Mouse (Mus musculus) layer of hippocampus, adult 11-12 months (tissue): ENCODE measurements around the gene Tmem198.

Experiments
- DNase-seq: peaks from one replicate; pipeline ENCODE4 v3.0.0; 2022; ENCODE audit warnings: low spot score

Tmem198 gene

DNA sequence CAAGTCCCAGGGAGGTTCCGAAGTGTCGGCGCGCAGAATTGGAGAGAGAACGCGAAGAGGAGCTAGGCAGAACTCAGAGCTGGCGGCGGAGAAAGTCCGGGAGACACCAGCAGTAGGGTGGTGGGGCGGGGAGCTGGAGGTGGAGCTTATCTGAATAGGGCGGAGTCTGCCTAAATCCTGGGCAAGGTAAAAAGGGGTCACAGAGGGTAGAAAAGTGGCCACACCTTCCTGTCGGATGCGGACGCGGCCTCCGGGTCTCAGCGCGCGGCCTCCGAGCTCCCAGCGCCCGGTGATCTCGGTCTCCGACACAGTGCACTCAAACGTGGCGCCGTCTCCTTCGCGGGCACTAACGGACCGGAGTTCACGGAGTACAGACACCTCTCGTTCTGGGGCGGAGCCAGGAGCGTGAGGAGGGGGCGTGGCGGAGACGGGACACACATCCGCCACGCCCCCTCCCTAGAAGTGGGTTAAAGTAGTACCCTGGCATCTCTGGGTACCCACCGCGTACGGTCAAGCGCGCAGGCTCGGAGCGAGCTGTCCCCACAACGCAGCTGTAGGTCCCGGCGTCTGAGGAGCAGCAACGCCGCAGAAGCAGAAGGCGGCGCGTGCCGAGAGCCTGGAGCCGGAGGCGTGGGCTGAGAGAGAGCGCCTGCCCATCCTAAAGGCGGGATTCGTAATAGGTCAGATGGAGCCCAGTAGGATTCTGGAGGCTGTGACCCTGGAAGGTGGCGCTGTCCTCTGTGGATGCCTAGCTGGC, 8.3 kb downstream of the Tmem198 start:
- peak; percentile 52 for DNase-seq

DNA sequence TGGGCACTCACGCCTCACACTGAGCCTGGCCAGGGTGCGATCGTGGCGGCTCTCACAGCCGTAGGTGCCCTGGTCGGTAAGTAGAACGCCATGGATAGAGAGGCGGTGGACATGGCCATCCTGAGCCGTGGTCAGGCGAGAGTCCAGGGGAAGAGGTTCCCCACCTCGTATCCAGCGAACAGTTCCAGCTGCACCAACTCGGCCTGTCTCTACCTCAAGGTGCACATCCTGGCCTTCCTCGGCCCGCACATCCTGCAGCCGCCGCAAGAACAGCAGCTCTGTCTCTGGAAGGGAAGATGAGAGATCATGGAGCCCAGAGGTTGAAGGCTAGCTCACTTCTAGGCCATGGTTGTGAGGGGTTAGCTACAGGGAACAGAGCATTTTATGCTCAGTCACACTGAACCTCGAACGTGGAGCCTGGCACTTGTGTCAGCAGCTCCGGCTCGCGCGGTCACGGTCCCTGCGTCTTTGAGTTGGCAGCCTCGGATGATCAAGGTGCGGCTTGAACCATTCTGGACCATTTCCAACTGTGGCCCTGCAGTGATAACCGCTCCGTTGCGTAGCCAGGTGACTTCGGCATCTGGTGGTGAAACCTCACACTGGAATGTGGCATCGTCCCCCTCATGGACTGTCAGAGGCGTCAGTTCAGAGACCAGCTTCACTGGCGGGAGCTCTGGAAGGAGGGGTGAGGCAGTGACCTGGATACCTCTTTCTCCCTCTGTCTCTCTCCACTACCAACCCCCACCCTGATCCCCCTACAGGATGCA, 11.6 kb downstream of the Tmem198 start:
- no peak for DNase-seq

DNA sequence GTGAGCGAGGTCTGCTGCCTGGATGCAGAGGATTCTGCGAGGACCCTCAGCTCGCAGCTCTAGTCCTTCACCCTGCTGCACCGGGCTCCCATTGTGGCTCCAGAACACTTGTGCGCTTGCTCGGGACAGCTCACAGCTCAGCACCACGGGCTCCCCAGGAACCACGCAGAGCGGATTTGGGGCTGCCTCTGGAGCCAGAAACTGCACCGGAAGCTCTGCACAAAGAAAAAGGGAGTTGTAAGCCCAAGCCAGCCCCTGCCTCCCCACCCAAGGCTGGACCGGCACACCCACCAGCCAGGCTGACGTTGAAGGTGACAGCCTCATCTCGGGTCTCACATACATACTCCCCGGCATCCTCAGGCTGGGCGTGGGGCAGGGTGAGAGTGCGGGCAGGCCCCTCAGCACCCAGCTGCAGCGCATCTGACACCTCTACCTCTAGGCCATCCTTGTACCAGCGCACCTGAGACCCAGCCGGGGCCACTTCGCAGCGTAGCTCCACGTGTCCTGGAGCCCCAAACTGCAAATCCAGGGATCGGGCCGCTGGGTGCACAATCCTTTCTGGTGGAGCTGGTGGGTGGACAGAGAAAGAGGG, 13.3 kb downstream of the Tmem198 start:
- no peak for DNase-seq

DNA sequence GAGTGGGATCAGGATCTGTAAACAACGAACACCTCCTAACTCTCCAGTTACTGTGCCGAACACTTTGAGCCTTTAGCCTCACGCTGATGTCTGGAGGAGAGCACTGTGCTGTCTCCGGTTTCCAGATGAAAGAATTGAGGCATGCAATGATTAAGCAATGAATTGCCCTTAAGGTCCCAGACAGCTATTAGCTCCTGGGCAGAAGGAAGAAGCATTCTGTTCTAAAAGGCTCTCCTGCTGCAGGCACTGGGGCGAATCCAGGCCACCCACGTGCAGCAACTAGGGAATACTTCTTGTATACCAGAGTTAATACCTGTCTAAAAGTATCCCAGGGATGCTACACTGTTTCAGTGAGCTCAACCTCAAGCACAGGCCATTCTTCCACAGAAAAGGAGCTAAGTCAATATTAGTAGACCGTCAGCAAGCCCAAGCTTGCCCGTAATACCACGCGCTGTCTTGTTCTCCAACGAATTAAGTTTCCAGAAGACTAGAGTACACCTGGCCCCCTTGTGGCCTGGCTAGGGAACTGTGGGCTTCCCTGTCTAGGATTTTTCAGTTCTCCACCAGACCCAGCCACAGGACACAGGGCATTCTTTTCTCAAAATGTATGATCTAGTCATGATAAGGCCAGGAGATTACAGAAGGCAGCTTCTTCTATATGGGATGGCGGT, 15.7 kb downstream of the Tmem198 start:
- no peak for DNase-seq

DNA sequence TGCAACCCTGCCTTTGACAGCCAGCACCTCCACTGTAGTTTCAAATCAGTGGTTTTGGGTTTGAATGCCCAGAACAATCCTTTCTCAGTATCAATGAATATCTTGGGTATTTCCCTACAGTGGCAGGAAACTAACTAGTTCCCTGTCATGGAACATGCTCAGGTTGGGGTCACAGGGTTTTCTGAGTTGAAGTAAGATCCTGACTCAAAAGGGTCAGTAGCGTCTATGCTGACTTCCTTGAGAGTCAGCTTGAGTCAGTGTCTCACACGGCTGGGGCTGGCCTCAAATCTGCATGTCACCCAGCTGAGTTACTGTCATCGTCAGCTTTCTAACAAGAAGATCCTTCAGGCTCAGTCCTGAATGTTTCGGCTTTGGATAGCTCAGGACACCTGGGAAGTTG, 19.6 kb downstream of the Tmem198 start:
- DNase-seq = no peak

DNA sequence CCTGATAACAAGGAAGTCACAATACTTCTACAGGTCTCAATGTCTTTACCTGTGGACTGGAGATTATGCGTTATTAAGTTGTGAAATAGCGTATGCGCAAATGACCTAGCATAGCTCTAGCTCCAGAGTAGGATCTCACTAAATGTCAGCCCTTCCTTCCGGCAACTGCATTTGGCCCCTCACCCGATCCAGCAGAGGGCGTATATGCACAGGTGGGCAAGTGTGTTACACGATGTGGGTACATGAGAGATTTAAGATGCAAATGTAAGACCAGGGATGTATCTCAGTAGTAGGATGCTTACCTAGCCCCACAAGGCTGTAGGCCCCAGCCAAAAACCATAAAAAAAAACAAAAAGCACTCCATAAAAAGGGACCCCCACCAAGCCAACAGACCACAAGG, 20.1 kb downstream of the Tmem198 start:
- DNase-seq = no peak

DNA sequence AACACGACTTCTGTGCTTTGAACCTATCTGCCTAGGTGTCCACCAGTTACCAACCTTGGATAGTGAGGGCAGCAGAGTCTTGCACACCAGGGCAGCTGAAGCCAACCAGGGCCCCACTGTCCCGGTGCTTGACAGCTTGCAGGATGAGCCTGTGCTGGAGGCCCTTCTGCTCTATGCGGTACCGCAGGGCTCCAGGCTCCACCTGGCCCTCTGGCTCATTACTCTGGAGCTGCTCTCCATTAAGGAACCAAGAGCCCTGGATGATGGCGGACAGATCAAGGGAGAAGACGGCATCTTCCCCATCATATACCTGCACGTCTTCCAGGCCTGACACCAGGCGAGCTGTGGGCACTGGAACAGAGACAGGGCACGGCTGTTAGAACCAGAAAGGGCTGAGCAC, 22.6 kb downstream of the Tmem198 start:
- no peak for DNase-seq

DNA sequence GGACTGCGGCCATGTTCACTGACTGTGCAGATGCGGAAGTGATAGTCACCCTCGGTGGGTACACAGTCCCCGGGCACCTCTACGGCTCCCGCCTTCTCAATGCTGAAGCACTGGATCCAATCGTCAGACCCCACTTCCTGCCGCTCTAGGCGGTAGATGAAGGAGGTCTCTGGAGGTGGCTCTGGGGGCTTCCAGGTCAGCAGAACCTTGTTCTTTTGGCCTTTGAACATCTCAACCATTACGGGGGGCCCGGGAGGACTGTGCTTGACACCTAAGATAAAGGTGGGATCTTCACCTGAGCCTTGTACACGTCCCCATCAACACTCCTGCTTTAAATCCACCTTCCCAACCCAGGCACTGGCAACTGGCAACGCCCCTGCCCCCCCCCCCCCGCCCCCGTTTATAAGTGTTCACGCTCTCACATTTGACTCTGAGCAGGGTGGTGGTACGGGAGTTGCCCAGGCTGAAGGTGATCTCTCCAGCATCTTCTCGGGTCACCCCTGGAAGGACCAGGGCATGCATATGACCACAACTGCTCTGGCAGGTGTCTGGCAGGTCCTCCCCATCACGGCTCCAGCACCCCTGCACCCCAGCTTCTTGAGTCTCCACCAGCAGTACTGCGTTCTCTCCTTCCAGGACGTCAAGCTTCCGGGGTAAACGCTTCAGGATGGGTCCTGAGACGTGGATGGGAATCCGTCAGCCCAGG, 23.8 kb downstream of the Tmem198 start:
- no peak for DNase-seq

DNA sequence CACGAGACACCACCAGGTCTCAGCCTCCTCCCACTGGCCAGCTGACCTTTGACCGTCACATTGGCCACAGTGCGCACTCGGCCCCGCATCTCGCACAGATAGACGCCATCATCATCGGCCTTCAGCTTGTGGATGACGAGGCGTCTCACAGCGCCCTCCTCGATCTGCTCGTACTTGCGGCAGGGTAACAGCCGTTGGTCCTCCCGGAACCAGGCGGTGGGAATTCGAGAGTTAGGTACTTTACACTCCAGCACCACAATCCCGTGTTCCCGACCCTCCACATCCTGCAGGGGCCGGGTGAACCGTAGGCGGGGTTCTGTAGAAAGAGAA, 24.3 kb downstream of the Tmem198 start:
- DNase-seq = no peak

DNA sequence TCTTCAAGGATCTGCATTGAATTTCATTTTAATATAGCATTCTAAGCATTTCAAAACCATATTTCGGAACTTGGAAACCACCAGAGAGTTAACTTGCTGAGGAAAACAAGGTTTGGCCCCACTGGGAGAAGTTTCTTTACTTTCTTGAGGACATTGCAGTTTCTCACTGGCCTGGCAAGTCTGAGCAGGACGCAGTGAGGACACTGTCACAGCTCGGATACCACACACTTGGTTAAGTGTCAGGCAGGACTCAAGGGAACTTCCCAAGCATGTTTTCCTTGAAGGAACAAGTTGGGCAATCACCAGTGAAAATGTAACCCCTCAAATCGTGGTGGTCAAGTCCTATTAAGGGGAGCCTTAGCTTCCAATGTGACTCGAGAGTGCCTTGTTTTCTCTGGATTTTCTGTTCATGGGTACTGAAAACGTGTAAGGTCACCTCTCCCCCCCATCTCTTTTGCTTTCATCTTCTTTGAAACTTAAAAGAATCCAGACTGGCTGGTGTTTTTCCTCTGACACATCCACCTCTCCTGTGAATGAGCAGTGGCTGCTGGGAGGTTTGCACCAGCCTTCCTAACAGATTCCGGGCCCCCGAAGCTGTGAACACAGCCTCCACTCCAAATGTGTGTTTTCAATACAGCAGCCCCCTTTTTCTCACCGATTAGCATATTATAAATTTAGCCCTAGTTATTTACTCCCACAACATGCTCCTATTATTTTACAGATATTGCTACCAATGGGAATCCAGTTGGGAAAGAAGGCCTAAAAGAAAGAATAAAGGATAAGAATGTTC, 25.1 kb downstream of the Tmem198 start:
- DNase-seq = peak; percentile 59

DNA sequence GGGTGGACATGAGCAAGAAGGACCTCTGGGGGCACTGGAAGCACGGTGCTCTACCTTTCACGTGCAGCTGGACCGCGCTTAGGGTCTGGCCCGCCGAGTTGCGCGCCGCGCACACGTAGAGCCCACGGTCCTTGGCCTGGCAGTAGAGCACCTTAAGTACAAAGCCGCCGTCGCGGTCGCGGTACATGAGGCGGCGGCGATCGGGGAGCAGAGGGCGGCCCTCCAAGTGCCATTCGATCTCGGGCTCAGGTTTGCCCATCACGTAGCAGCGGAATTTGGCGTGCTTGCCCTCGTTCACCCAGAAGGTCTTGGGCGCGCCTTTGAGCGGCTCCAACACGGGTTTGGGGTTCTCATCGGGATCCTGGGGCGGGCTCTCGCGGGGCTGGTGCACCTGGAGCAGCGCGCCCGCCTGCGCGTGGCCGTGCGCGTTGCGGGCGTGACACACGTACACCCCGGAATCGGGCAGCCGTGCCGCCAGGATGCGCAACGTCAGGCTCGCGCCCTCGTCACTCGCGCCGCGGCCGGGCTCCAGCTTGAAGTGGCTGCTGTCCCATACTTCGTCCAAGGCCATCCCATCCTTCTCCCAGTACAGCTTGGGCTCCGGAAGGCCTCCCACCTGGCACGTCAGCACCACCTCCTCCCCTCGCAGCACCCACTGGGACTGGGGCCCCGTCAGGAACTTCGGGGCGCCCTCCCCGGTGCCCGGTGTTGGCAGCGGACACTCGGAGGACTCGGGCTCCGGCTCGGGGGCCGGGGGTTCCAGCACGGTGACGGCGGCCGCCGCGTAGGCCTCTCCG, 26.0 kb downstream of the Tmem198 start:
- DNase-seq = peak; percentile 74

DNA sequence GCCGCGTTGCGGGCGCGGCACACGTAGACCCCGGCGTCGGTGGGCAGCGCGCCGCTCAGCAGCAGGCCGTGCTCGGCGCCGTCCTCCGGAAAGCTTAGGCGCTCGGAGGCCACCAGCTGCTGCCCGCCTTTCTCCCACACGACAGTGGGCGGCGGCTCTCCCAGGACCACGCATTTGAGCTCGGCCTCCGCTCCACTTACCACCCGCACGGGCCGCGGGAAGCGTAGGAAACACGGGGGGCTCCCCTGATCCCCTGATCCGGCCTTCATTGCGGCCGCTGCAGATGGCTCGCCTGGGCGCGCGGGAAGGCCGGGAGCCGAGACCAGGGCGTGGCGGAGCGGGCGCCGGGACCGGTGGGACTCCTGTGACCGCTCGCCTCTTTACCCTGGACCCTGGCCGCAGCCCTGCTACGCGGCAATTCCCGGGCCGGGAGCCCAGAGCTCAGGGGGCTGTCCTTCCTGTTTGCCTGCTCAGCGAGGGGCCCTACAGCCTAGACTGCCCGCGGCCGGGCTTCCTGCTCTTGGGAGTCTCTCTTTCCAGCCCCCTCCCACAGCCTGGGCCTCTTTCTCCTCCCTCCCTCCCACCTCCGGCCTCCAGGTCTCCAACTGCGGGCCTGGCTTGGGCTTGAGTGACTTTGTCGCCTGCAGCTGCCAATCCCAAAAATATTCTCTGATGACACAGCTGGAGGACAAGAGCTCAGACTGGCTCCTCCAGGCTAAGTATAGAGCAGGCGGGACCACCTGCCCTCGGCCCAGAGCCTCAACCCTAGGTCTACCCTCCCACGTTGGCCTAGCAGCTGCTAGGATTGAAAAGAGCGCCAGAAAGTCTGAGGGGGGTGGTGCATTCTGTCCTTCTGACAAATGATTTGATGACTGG, 26.9 kb downstream of the Tmem198 start, which contains the start of gene Obsl1:
Obsl1 (minus strand) TSS at position 497 of the 876 bp plus-strand sequence.
- DNase-seq = no peak

DNA sequence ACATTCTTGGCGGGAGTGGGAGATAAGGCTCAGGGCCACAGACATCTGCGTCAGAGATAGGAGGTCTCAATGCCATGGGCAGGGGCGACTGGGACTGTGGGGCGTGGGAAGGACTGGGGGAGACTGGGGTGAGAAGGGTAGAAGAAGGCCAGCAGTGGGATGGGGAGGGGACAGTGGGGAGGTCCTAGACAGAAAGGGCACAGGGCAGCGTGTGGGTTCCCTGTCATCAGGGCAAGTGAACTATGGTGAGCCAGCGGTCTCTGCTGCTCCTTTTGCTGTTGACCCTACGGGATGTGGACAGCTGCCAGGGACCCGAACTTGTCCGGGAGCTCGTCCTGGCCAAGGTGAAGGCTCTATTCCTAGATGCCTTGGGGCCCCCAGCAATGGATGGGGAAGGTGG, 27.7 kb downstream of the Tmem198 start, which contains the start of gene Inha:
Inha (plus strand) TSS at position 72 of the 400 bp plus-strand sequence.
- DNase-seq = no peak

DNA sequence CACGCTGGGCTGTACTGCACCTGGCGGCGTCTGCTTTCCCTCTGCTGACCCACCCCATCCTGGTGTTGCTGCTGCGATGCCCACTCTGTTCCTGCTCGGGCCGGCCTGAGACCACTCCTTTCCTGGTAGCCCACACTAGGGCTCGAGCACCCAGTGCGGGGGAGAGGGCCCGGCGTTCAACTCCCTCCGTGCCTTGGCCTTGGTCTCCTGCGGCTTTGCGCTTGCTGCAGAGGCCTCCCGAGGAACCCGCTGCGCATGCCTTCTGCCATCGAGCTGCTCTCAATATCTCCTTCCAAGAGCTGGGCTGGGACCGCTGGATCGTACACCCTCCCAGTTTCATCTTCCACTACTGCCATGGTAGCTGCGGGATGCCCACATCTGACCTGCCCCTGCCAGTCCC, 30.3 kb downstream of the Tmem198 start:
- no peak for DNase-seq

DNA sequence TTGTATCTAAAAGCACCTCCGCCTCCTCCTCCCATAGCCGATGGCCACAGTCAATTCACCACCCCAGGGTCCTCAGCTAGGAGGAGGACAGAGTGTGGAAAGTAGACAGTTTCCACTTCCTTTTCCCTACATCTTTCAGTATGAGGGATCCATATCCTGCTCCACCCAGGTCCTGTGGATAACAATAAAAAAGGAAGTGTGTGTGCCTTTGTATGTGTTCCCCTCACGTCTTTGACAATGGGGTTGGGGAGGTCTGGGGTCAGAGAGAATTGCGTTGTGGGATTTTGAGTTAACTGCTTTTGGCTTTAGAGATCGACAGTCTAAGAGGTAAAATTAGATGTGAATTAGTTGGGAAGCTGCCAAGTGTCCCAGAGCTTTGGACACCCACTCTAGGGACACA, 30.8 kb downstream of the Tmem198 start:
- DNase-seq = no peak

DNA sequence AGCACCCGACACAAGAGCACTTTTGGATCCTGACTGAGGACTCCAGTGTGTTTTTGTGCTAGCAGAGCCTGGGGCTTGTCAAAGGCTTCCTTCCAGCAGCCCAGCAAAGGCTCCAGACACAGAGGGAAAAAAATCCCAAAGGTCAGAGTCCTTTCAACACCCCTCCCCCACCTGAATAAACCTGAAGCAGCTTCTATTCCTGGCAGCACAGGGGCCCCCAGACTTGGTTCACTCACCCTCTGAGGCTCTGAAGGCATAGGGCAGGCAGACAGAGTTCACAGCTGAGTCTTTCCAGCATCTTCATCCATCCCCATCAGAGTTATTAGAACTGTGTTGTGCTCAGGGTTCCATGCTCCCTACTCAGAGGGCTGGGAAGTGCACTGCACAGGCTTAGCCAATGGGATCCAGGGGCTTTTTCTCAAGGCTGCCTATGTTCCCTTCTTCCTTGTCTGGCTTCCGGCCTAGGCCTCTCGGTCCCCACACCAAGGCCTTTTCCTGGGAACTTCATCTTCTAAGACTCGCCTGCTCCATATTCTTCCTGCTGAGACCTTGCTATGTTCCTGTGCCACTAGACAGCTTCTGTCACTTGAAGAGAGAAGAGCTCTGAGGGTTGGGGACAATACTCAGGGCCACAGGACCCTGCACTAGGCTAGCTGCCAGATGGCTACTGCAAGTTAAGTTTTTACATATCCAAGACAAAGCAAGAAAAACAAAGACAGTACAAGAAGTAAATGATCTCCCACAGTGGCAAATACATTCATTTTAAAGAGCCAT, 32.3 kb downstream of the Tmem198 start:
- DNase-seq = no peak

DNA sequence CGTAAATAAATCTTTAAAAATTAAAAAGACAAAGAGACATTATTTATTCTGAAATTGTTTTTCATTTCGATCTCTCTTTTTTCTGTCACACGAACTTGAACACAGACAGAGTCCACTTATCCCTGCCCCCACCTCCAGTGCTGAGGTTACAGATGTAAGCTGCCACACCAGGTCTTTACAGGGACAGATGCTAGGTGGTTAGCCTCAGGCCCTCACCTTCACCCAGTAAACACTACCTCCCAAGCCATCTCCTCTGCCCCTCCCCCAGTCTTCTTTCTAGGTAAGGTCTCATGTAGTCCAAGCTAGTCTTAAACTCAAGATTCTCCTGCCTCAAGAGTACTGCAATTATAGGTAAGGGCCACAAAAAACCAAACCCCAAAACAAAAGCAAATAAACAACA, 33.2 kb downstream of the Tmem198 start:
- no peak for DNase-seq

DNA sequence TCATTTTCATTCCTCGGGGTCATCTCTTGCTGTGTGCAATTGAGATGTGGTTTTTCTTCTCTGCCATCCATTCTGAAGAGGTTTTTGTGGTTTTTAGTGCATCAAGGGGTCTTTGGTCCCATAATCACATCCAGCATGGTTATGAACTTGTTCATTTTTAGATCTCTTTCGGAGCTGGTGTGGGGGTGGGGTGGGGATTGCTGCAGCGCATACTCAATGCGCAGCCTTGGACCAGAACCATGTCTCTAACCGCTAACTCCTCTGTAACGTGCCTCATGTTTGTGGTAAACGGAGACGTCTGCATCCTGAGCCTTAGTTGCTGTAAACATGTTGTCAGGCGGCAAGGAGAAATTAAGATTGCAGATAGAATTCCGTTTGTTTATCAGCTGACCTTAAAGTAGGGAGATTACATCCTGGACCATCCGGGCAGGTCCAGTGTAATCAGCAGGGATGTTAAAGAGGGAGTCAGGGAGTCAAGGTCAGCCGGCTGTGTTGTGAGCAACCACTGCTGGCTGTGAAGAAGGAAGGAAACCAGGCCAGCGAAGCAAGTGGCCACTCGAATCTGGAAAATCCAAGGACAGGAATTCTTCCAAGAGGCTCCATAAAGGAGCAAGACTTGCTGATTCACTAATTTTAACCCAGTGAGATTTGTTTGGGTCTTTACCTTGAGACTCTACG, 37.5 kb downstream of the Tmem198 start:
- no peak for DNase-seq
